Mouse (Mus musculus): ENCODE measurements at regions not wholly inside any gene's neighbourhood (a gene's known extent, or its start where the extent isn't known, plus 50 kb on each side); places are given as distances from the start of the nearest gene placed in this dataset.

GRCm38 (mm10) chr4:105909272-105909671, 119.6 kb downstream of the Gm12728 start:
- WGBS, result 49% methylated on average over 4 of the region's 4 CpGs
- no peak for DNase-seq (ENCODE audit: low read depth, low spot score)

GRCm38 (mm10) chr4:105910666-105911065, 121.0 kb downstream of the Gm12728 start:
- 86% methylated on average over 5 of the region's 5 CpGs for WGBS
- no peak for DNase-seq (ENCODE audit: low read depth, low spot score)

- DNase-seq (ENCODE audit: low read depth, low spot score), result no peak
- WGBS, result 45% methylated on average over 6 of the region's 6 CpGs
Measured at GRCm38 (mm10) chr4:105911678-105912077, 122.0 kb downstream of the Gm12728 start.

GRCm38 (mm10) chr4:105912296-105912695, 122.6 kb downstream of the Gm12728 start:
- WGBS, result 68% methylated on average over 4 of the region's 4 CpGs
- DNase-seq (ENCODE audit: low read depth, low spot score), result no peak

- no peak for DNase-seq (ENCODE audit: low read depth, low spot score)
- WGBS, result 48% methylated on average over 6 of the region's 6 CpGs
Measured at GRCm38 (mm10) chr4:105914996-105915395, 125.3 kb downstream of the Gm12728 start.

- WGBS, result 87% methylated on average over 9 of the region's 9 CpGs
- DNase-seq (ENCODE audit: low read depth, low spot score), result no peak
Measured at GRCm38 (mm10) chr4:105916229-105916628, 126.6 kb downstream of the Gm12728 start.

- WGBS, result 64% methylated on average over 6 of the region's 6 CpGs
- DNase-seq (ENCODE audit: low read depth, low spot score), result no peak
Measured at GRCm38 (mm10) chr4:105924781-105925382, 135.2 kb downstream of the Gm12728 start.

- DNase-seq (ENCODE audit: low read depth, low spot score), result no peak
- WGBS, result 94% methylated on average over 2 of the region's 2 CpGs
Measured at GRCm38 (mm10) chr4:105925506-105925905, 135.8 kb downstream of the Gm12728 start.

GRCm38 (mm10) chr4:105929658-105930057, 140.0 kb downstream of the Gm12728 start:
- no peak for DNase-seq (ENCODE audit: low read depth, low spot score)
- 92% methylated on average over 10 of the region's 10 CpGs for WGBS

GRCm38 (mm10) chr4:105934971-105935370, 145.3 kb downstream of the Gm12728 start:
- WGBS, result 63% methylated on average over 4 of the region's 4 CpGs
- no peak for DNase-seq (ENCODE audit: low read depth, low spot score)

- WGBS, result 76% methylated on average over 7 of the region's 7 CpGs
- DNase-seq (ENCODE audit: low read depth, low spot score), result no peak
Measured at GRCm38 (mm10) chr4:105936755-105937514, 147.3 kb downstream of the Gm12728 start.

- no peak for DNase-seq (ENCODE audit: low read depth, low spot score)
- WGBS, result 72% methylated on average over 6 of the region's 6 CpGs
Measured at GRCm38 (mm10) chr4:105937587-105937986, 147.9 kb downstream of the Gm12728 start.

GRCm38 (mm10) chr4:105938886-105939285, 149.2 kb downstream of the Gm12728 start:
- DNase-seq (ENCODE audit: low read depth, low spot score), result no peak
- WGBS, result 95% methylated on average over 11 of the region's 11 CpGs

- no peak for DNase-seq (ENCODE audit: low read depth, low spot score)
- 78% methylated on average over 11 of the region's 11 CpGs for WGBS
Measured at GRCm38 (mm10) chr4:105939636-105940199, 150.0 kb downstream of the Gm12728 start.

- 78% methylated on average over 7 of the region's 7 CpGs for WGBS
- DNase-seq (ENCODE audit: low read depth, low spot score), result no peak
Measured at GRCm38 (mm10) chr4:105940891-105941290, 151.2 kb downstream of the Gm12728 start.

GRCm38 (mm10) chr4:105941785-105942184, 152.1 kb downstream of the Gm12728 start:
- no peak for DNase-seq (ENCODE audit: low read depth, low spot score)
- WGBS, result 46% methylated on average over 7 of the region's 7 CpGs

- WGBS, result 17% methylated on average over 5 of the region's 5 CpGs
Measured at GRCm38 (mm10) chr4:105944962-105945361, 155.3 kb downstream of the Gm12728 start.

GRCm38 (mm10) chr4:105945921-105946320, 156.3 kb downstream of the Gm12728 start:
- WGBS, result 100% methylated on average over 1 of the region's 1 CpGs
- no peak for DNase-seq (ENCODE audit: low read depth, low spot score)

More at GRCm38 (mm10) chr4:105944962-105945361, 155.3 kb downstream of the Gm12728 start:
- no peak for DNase-seq (ENCODE audit: low read depth, low spot score)

- WGBS, result 43% methylated on average over 5 of the region's 5 CpGs
Measured at GRCm38 (mm10) chr4:105948326-105948725, 158.7 kb downstream of the Gm12728 start.

GRCm38 (mm10) chr4:105952406-105952805, 162.7 kb downstream of the Gm12728 start:
- DNase-seq (ENCODE audit: low read depth, low spot score), result no peak

More at GRCm38 (mm10) chr4:105948326-105948725, 158.7 kb downstream of the Gm12728 start:
- DNase-seq (ENCODE audit: low read depth, low spot score), result no peak

GRCm38 (mm10) chr4:105956516-105956915, 166.8 kb downstream of the Gm12728 start:
- 82% methylated on average over 2 of the region's 2 CpGs for WGBS

More at GRCm38 (mm10) chr4:105952406-105952805, 162.7 kb downstream of the Gm12728 start:
- WGBS, result 73% methylated on average over 3 of the region's 3 CpGs

More at GRCm38 (mm10) chr4:105956516-105956915, 166.8 kb downstream of the Gm12728 start:
- DNase-seq (ENCODE audit: low read depth, low spot score), result no peak
